Mouse (Mus musculus) kidney, embryonic 15.5 days (tissue): ENCODE measurements around the gene Olfr643. TPM values are rescaled to one million over a fixed set of nuclear protein-coding genes. Genes with fewer than 3 reads are reported as not detected.
"Not testable (repeated sequence)": the region's sequence is repeated elsewhere in the genome, so short reads cannot be mapped to it uniquely, and the experiment has no call there.

ENCODE experiments used
- ATAC-seq: fragments of 200-750 bp; cut with Nextera tagmentation; replicated peaks from 2 replicates; pipeline ENCODE4 v1.8.0; 2017; ENCODE audit warnings: moderate TSS enrichment; ENCODE audit not compliant: low FRiP score
- H3K27ac ChIP-seq: fragments of 300-500 bp; sonication (generic); 2 replicates; pipeline ENCODE4 v1.5.1; 2015; ENCODE audit warnings: mild to moderate bottlenecking, inconsistent platforms
- H3K27me3 ChIP-seq: fragments of 300-500 bp; sonication (generic); 2 replicates; pipeline ENCODE4 v1.6.1; 2015; ENCODE audit warnings: inconsistent platforms
- H3K36me3 ChIP-seq: fragments of 300-500 bp; sonication (generic); 2 replicates; pipeline ENCODE4 v1.6.1; 2015; ENCODE audit warnings: inconsistent platforms
- H3K4me1 ChIP-seq: fragments of 300-500 bp; sonication (generic); 2 replicates; pipeline ENCODE4 v1.6.1; 2015; ENCODE audit warnings: inconsistent platforms
- H3K4me2 ChIP-seq: fragments of 300-500 bp; sonication (generic); 2 replicates; pipeline ENCODE4 v1.6.1; 2015; ENCODE audit warnings: moderate library complexity, mild to moderate bottlenecking, inconsistent platforms
- H3K4me3 ChIP-seq: fragments of 300-500 bp; sonication (generic); replicated peaks from 2 replicates; pipeline ENCODE4 v1.5.1; 2015; ENCODE audit warnings: mild to moderate bottlenecking, inconsistent platforms
- H3K9ac ChIP-seq: fragments of 300-500 bp; sonication (generic); 2 replicates; pipeline ENCODE4 v1.6.1; 2015; ENCODE audit warnings: mild to moderate bottlenecking, inconsistent platforms
- H3K9me3 ChIP-seq: fragments of 300-500 bp; sonication (generic); replicated peaks from 2 replicates; pipeline ENCODE4 v1.6.1; 2016; ENCODE audit warnings: inconsistent platforms
- WGBS: fragments of 180-500 bp; shearing (Covaris S2); methylation state at CpG from one replicate; pipeline ENCODE4 v1.1.7; 2015; ENCODE audit warnings: mixed read lengths; 5-methylcytosine and 5-hydroxymethylcytosine counted together
- polyA plus RNA-seq: library from polyadenylated mRNA; unstranded; fragments of >200 nt; fragmentation: Nextera tagmentation; extraction: Ambion mirVana; gene quantifications from 2 replicates; pipeline ENCODE4 v1.2.1, GENCODE M21; 2015

Gene Olfr643
- polyA plus RNA-seq, 1 experiment from 2014 or later = not detected

DNA sequence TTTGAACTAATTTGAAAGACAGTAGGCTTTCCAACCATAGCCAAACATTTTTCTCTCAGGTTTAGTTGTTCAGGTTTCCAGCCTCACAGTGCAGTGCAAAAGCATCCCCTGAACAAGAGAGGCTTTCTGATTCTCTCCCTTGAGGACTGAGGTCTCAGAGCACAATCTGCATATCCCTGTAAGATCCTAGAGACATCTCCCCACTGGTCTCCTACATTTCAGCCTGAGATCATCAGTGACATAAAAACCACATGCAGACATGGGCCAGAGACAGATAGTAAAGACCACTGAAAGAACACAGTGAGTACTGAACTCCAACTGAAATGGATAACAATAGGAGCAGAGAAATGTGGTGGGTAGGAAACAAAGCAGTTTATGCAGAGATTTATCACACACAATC is 138.8 kb downstream of the Olfr643 start, which contains the start of gene Olfr638:
Olfr638 (plus strand) TSS at position 301 of the 400 bp plus-strand sequence.
- H3K27me3 ChIP-seq = no peaks in the 10 kb centered on the region
- no peaks in the 10 kb centered on the region for H3K4me1 ChIP-seq
- H3K9me3 ChIP-seq = no peaks in the 10 kb centered on the region
- no peaks in the 10 kb centered on the region for H3K36me3 ChIP-seq
- no peak within 1 kb of the TSS for H3K9ac ChIP-seq
- no peak within 1 kb of the TSS for H3K4me2 ChIP-seq
- H3K4me3 ChIP-seq = no peak within 1 kb of the TSS
- H3K27ac ChIP-seq = no peak within 1 kb of the TSS
- no peak for ATAC-seq

DNA sequence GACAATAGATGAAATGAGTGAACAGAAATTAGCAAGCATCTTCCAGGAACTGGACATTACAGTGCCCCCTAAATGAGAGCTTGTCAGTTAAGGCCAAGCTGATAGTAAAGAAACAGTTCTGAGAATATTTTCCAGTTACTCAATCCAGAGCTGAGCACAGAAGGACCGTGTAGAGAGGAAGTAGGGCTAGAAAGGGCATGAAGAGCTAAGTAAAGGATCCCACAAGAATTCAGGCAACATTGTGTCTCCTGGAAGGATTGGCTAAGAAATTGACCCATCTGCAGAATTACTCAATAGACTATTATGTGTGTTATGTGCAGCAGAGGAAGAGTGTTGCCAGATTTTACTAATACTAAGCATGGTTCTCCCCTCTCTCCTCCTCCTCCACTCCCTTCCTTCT is 165.4 kb downstream of the Olfr643 start:
- Histone ChIP-seq H3K9me3 (no peaks in the 10 kb centered on the region), H3K36me3 (no peaks in the 10 kb centered on the region), H3K27ac (no peak overlapping the region), H3K4me3 (no peak overlapping the region), H3K4me2 (no peak overlapping the region), H3K9ac (no peak overlapping the region), H3K4me1 (no peaks in the 10 kb centered on the region), H3K27me3 (no peaks in the 10 kb centered on the region)
- WGBS = 83% methylated on average over 1 of the region's 1 CpGs
- ATAC-seq = no peak

DNA sequence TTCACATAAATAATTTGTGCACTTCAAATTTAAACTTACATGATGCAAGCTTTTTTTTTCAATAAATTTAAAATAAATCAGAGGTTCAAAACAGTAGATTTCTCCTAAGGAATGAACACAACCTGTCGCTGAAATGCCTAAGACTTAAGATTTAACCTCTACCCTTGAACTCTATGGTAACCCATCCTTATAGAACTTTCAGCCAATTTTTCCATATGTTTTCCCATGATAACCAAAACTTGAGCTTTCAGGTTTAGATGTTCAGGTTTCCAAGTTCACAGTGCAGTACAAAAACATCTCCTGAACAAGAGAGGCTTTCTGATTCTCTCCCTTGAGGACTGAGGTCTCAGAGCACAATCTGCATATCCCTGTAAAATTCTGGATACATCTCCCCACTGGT is 166.4 kb downstream of the Olfr643 start, which contains the start of gene Olfr635:
Olfr635 (plus strand) TSS at position 301 of the 400 bp plus-strand sequence.
- WGBS = 82% methylated on average over 1 of the region's 1 CpGs
- Histone ChIP-seq H3K9me3 (no peaks in the 10 kb centered on the region), H3K9ac (no peak within 1 kb of the TSS)

DNA sequence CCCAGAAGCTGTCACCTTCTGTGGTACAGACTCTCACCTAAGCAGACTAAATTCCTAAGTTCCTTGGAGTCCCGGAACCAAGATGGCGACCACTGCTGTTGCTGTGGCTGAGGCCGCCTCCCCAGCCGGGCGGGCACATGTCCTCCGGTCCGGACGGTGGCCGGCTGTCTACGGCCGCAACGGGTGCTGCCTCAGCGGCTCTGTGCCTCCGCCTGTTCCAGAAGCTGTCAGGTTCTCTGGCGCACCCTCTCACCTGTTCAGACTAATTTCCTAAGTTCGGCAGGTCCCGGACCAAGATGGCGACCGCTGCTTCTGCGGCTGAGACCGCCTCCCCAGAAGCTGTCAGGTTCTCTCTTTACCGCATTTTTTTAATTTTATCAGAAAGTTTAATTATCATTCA is 170.3 kb downstream of the Olfr643 start:
- H3K9me3 ChIP-seq, ATAC-seq, H3K4me3 ChIP-seq, H3K4me2 ChIP-seq, H3K4me1 ChIP-seq, H3K27me3 ChIP-seq, H3K9ac ChIP-seq, H3K27ac ChIP-seq, H3K36me3 ChIP-seq: not testable (repeated sequence)
- 96% methylated on average over 22 of the region's 22 CpGs for WGBS

More for the DNA sequence above, 166.4 kb downstream of the Olfr643 start, which contains the start of gene Olfr635:
- Histone ChIP-seq H3K4me3 (no peak within 1 kb of the TSS), H3K4me2 (no peak within 1 kb of the TSS), H3K27me3 (no peaks in the 10 kb centered on the region), H3K36me3 (no peaks in the 10 kb centered on the region), H3K4me1 (no peaks in the 10 kb centered on the region), H3K27ac (no peak within 1 kb of the TSS)
- ATAC-seq = no peak

Other genes starting within 250 kb of the Olfr643 start
- gene Olfr64, start 242.9 kb downstream of the Olfr643 start, polyA plus RNA-seq = not detected in 2 replicates
- gene Olfr65, start 233.9 kb downstream of the Olfr643 start, polyA plus RNA-seq = not detected in 2 replicates
- not detected in 2 replicates for gene Olfr631, start 208.6 kb downstream of the Olfr643 start, polyA plus RNA-seq
- not detected in 2 replicates for gene Olfr632, start 203.1 kb downstream of the Olfr643 start, polyA plus RNA-seq
- gene Olfr633, start 193.0 kb downstream of the Olfr643 start, polyA plus RNA-seq = not detected in 2 replicates
- gene Olfr635, start 166.3 kb downstream of the Olfr643 start, polyA plus RNA-seq = not detected in 2 replicates
- not detected in 2 replicates for gene Olfr638, start 138.7 kb downstream of the Olfr643 start, polyA plus RNA-seq
- 0.03 TPM in 1 of 2 replicates, not detected in the other for gene Olfr639, start 120.1 kb downstream of the Olfr643 start, polyA plus RNA-seq
- gene Olfr640, start 111.8 kb downstream of the Olfr643 start, polyA plus RNA-seq = not detected in 2 replicates
- not detected in 2 replicates for gene Olfr641, start 102.0 kb downstream of the Olfr643 start, polyA plus RNA-seq
- gene Olfr642, start 84.7 kb downstream of the Olfr643 start, polyA plus RNA-seq = not detected in 2 replicates
- not detected in 2 replicates for gene 4930516K23Rik, start 76.0 kb downstream of the Olfr643 start, polyA plus RNA-seq
- not detected in 2 replicates for gene Olfr644, start 65.5 kb downstream of the Olfr643 start, polyA plus RNA-seq
- not detected in 2 replicates for gene Olfr645, start 51.9 kb downstream of the Olfr643 start, polyA plus RNA-seq
- gene Olfr646, start 32.5 kb downstream of the Olfr643 start, polyA plus RNA-seq = not detected in 2 replicates
- gene Ubqln5, start 7.6 kb downstream of the Olfr643 start, polyA plus RNA-seq = not detected in 2 replicates
- gene Ubqln3, start 5.9 kb upstream of the Olfr643 start, polyA plus RNA-seq = not detected in 2 replicates
- gene Ubqlnl, start 13.2 kb upstream of the Olfr643 start, polyA plus RNA-seq = not detected in 2 replicates
- gene Olfm5, start 27.4 kb upstream of the Olfr643 start, polyA plus RNA-seq = not detected in 2 replicates
- gene Olfr648, start 46.0 kb upstream of the Olfr643 start, polyA plus RNA-seq = 0.10 and 0.14 TPM in 2 replicates
- not detected in 2 replicates for gene Olfr649, start 58.6 kb upstream of the Olfr643 start, polyA plus RNA-seq
- 1.9 and 2.2 TPM in 2 replicates for gene Trim6, start 81.4 kb upstream of the Olfr643 start, polyA plus RNA-seq
- 2.0 and 2.1 TPM in 2 replicates for gene Trim34a, start 107.1 kb upstream of the Olfr643 start, polyA plus RNA-seq
- 0.30 and 0.38 TPM in 2 replicates for gene Trim5, start 150.7 kb upstream of the Olfr643 start, polyA plus RNA-seq
- gene Trim12a, start 178.1 kb upstream of the Olfr643 start, polyA plus RNA-seq = 7.1 and 7.5 TPM in 2 replicates
- 0.09 TPM in 1 of 2 replicates, not detected in the other for gene Trim34b, start 192.1 kb upstream of the Olfr643 start, polyA plus RNA-seq
- gene Trim12c, start 216.0 kb upstream of the Olfr643 start, polyA plus RNA-seq = 2.2 and 2.3 TPM in 2 replicates
- gene Trim30b, start 232.5 kb upstream of the Olfr643 start, polyA plus RNA-seq = 0.09 TPM in 1 of 2 replicates, not detected in the other